Mouse (Mus musculus): ENCODE data around the gene Gins2.

The Gins2 gene

GRCm38 (mm10) chr8:120530954-120531656 lies 58.0 kb downstream of the Gins2 start:
- DNase-seq (ENCODE audit: low spot score) = no peak

GRCm38 (mm10) chr8:120529226-120529625 lies 59.9 kb downstream of the Gins2 start:
- DNase-seq (ENCODE audit: low spot score) = no peak

Measured in ovary, postnatal 10 days (tissue).